Mouse (Mus musculus) myocyte (in vitro differentiated cells): Measurements from ENCODE around the gene Recql5. TPM values are rescaled to one million over a fixed set of nuclear protein-coding genes. Genes with fewer than 3 reads are reported as not detected.
A peak's percentile ranks its signal among the peaks of the same experiment; 100 is the strongest.

ENCODE experiments used
- H3K27me3 ChIP-seq: one replicate; pipeline ENCODE4 v1.6.1; 2011; ENCODE audit not compliant: control insufficient read depth, insufficient read depth, insufficient read length
- H3K36me3 ChIP-seq: one replicate; pipeline ENCODE4 v1.6.1; 2011; ENCODE audit not compliant: control insufficient read depth, insufficient read depth
- H3K4me2 ChIP-seq: one replicate; pipeline ENCODE4 v1.6.1; 2011; ENCODE audit warnings: low read depth, control low read depth
- H3K4me3 ChIP-seq: one replicate; pipeline ENCODE4 v1.5.1; 2011; ENCODE audit warnings: mild to moderate bottlenecking, control low read depth, moderate library complexity
- H3K79me2 ChIP-seq: one replicate; pipeline ENCODE4 v1.6.1; 2011; ENCODE audit not compliant: control insufficient read depth, insufficient read depth
- H3ac ChIP-seq: one replicate; pipeline ENCODE4 v1.6.1; 2011; ENCODE audit not compliant: control insufficient read depth, insufficient read length
- CEBPB ChIP-seq: IDR thresholded peaks from 2 replicates; pipeline ENCODE4 v1.6.1; 2011; ENCODE audit warnings: mild to moderate bottlenecking, moderate library complexity; ENCODE audit not compliant: poor library complexity, insufficient read depth, severe bottlenecking
- E2F4 ChIP-seq: IDR thresholded peaks from one replicate; pipeline ENCODE4 v1.6.1; 2011; ENCODE audit warnings: mild to moderate bottlenecking, control low read depth, moderate library complexity; ENCODE audit not compliant: insufficient read depth
- MAX ChIP-seq: IDR thresholded peaks from one replicate; pipeline ENCODE4 v1.6.1; 2011; ENCODE audit warnings: low read depth, mild to moderate bottlenecking, control low read depth
- MYOD1 ChIP-seq, 3 experiments: IDR thresholded peaks; one replicate each; pipeline ENCODE4 v1.6.1; 2011; ENCODE audit warnings: control low read depth in 2 of 3, low read depth in 2 of 3, mild to moderate bottlenecking in 2 of 3, moderate library complexity in 1 of 3; ENCODE audit not compliant: insufficient read length in 2 of 3, control insufficient read depth in 1 of 3
- MYOG ChIP-seq, 3 experiments: IDR thresholded peaks; one replicate each; pipeline ENCODE4 v1.6.1; 2011; ENCODE audit warnings: control low read depth in 2 of 3, low read depth in 2 of 3, mild to moderate bottlenecking in 2 of 3; ENCODE audit not compliant: insufficient read length in 2 of 3, control insufficient read depth in 1 of 3, insufficient read depth in 1 of 3
- POLR2A ChIP-seq: IDR thresholded peaks from one replicate; pipeline ENCODE4 v1.6.1; 2011; ENCODE audit warnings: low read depth, mild to moderate bottlenecking, control low read depth, moderate library complexity; ENCODE audit not compliant: insufficient read length
- POLR2AphosphoS2 ChIP-seq: IDR thresholded peaks from one replicate; pipeline ENCODE4 v1.6.1; 2011; ENCODE audit warnings: low read depth, control low read depth; ENCODE audit not compliant: insufficient read length
- REST ChIP-seq: IDR thresholded peaks from one replicate; pipeline ENCODE4 v1.6.1; 2011; ENCODE audit warnings: mild to moderate bottlenecking, control low read depth, moderate library complexity; ENCODE audit not compliant: insufficient read depth, insufficient read length
- SRF ChIP-seq: IDR thresholded peaks from one replicate; pipeline ENCODE4 v1.6.1; 2011; ENCODE audit warnings: low read depth; ENCODE audit not compliant: control insufficient read depth, insufficient read length
- TCF12 ChIP-seq: IDR thresholded peaks from one replicate; pipeline ENCODE4 v1.6.1; 2011; ENCODE audit warnings: mild to moderate bottlenecking, control low read depth; ENCODE audit not compliant: poor library complexity, insufficient read depth, severe bottlenecking
- TCF3 ChIP-seq: IDR thresholded peaks from one replicate; pipeline ENCODE4 v1.6.1; 2011; ENCODE audit warnings: low read depth, control low read depth; ENCODE audit not compliant: insufficient read length
- USF1 ChIP-seq: IDR thresholded peaks from one replicate; pipeline ENCODE4 v1.6.1; 2011; ENCODE audit warnings: low read depth, mild to moderate bottlenecking, control low read depth, moderate library complexity
- polyA plus RNA-seq: library from polyadenylated mRNA; unstranded; fragments of >200 nt; fragmentation: generic; extraction: Trizol; gene quantifications from one replicate; pipeline ENCODE4 v1.2.1, GENCODE M21; 2012; ENCODE audit warnings: missing spikeins

Recql5 gene
- 13.1 TPM for polyA plus RNA-seq

DNA sequence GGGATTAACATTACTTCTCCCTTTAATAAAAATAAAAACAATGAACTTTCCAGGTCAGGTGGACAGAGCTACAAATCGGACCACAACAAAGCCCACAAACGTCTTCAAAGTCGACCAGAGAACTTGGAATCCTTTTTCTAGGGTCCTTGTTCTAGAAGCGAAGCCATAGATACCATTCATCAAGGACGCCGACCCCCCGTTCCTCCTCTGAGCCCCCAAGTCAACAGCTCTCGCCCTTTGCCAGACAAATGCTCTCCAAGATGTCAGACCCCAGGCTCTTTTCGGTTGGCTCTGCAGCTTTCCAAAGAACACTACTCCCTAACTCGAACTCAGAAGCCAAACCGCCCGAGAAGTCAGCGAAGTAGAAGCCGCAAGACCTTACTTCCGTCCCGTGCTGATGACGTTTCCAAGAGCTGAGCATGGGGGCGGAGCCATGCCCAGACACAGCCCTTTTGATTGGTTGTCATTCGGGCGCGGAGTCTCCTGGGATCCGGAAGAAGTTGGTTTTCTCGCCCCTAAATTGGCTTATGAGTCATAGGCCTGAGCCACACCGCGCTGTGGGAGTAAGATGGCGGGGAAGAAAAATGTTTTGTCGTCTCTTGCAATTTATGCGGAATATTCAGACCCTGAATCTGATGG is at the start of gene Recql5, which contains the start of gene Sap30bp:
Gene Recql5 (minus strand): TSS at position 370 of the 639 bp plus-strand sequence.
Gene Sap30bp (plus strand): TSS at position 175 of the 639 bp plus-strand sequence.
- Histone ChIP-seq H3K79me2 (peaks cover 48% of the 10 kb centered on the region), H3ac (peak within 1 kb of the TSS; percentile 8), H3K4me2 (peak within 1 kb of the TSS; percentile 88), H3K4me3 (peak within 1 kb of the TSS; percentile 79), H3K36me3 (peaks cover 22% of the 10 kb centered on the region), H3K27me3 (no peaks in the 10 kb centered on the region)
- TF ChIP-seq TCF3 = no peak
- TF ChIP-seq POLR2A = peak; percentile 16
- peak; percentile 18 for TF ChIP-seq POLR2AphosphoS2
- TF ChIP-seq REST = no peak
- TF ChIP-seq CEBPB = no peak
- TF ChIP-seq SRF = peak; percentile 93
- no peak for TF ChIP-seq MYOG (IDR thresholded peaks at IDR 0.05; ENCODE audit: control insufficient read depth in 1 of 3, insufficient read depth in 1 of 3, insufficient read length in 2 of 3, low read depth in 2 of 3)
- TF ChIP-seq TCF12 = no peak
- peak; percentile 5 for TF ChIP-seq MAX
- TF ChIP-seq USF1 = no peak
- no peak for TF ChIP-seq E2F4
- TF ChIP-seq MYOD1 (IDR thresholded peaks at IDR 0.05; ENCODE audit: control insufficient read depth in 1 of 3, insufficient read length in 2 of 3, low read depth in 2 of 3) = no peak

DNA sequence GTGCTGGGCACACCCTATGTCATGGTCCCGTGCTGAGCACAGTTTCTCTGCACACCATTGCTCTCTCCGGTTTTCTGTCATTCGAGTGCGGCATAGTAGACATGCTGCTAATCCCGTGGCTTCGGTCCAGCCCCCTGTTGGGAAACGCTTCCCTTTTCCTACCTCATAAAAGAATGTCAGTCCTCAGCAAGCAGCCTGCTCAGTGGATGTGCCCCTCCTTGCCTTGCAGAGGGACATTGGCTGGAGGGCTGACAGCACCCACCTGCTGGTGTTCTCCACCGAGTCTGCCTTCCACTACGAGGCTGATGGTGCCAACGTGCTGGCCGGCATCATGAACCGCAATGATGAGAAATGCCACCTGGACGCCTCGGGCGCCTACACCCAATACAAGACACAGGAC is 49.2 kb upstream of the Recql5 start:
- no peaks in the 10 kb centered on the region for H3K27me3 ChIP-seq
- H3K4me2 ChIP-seq = no peak overlapping the region
- no peaks in the 10 kb centered on the region for H3K79me2 ChIP-seq
- TF ChIP-seq E2F4 = no peak
- TF ChIP-seq SRF = no peak
- TF ChIP-seq USF1 = no peak
- TF ChIP-seq MYOG (IDR thresholded peaks at IDR 0.05; ENCODE audit: control insufficient read depth in 1 of 3, insufficient read depth in 1 of 3, insufficient read length in 2 of 3, low read depth in 2 of 3) = no peak
- TF ChIP-seq REST = no peak
- no peak for TF ChIP-seq TCF3
- TF ChIP-seq CEBPB = no peak
- no peak for TF ChIP-seq POLR2AphosphoS2
- TF ChIP-seq MYOD1 (IDR thresholded peaks at IDR 0.05; ENCODE audit: control insufficient read depth in 1 of 3, insufficient read length in 2 of 3, low read depth in 2 of 3) = no peak
- TF ChIP-seq POLR2A = no peak
- no peak for TF ChIP-seq MAX
- TF ChIP-seq TCF12 = no peak
- no peak overlapping the region for H3K4me3 ChIP-seq
- H3K36me3 ChIP-seq = no peaks in the 10 kb centered on the region
- no peak overlapping the region for H3ac ChIP-seq

DNA sequence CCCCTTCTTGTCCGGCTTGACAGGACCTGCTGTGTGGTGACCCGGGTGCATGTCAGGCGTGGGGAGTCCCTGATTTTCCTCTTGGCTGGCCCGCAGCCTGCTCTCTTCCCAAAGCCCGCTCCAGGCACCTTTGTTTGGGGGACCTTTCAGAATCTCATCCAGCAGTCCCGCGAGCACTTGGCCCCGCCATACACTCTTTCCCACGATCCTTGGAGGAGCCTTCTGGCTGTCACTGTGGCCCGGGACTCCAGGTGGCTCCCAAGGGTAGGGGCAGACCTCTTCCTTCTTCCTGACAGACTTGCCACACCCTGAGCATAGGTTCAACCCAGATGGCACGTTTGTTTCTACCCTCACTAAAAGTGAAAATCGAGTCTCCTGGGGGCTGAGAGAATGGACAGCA is 42.3 kb upstream of the Recql5 start:
- H3K4me2 ChIP-seq = no peak overlapping the region
- H3K27me3 ChIP-seq = no peaks in the 10 kb centered on the region
- no peak overlapping the region for H3K4me3 ChIP-seq
- no peak overlapping the region for H3ac ChIP-seq
- no peak for TF ChIP-seq E2F4
- no peak for TF ChIP-seq MYOG (IDR thresholded peaks at IDR 0.05; ENCODE audit: control insufficient read depth in 1 of 3, insufficient read depth in 1 of 3, insufficient read length in 2 of 3, low read depth in 2 of 3)
- no peak for TF ChIP-seq REST
- TF ChIP-seq SRF = no peak
- no peak for TF ChIP-seq POLR2A
- TF ChIP-seq MYOD1 (IDR thresholded peaks at IDR 0.05; ENCODE audit: control insufficient read depth in 1 of 3, insufficient read length in 2 of 3, low read depth in 2 of 3) = no peak
- no peak for TF ChIP-seq TCF3
- no peak for TF ChIP-seq POLR2AphosphoS2
- H3K36me3 ChIP-seq = no peaks in the 10 kb centered on the region
- no peaks in the 10 kb centered on the region for H3K79me2 ChIP-seq

DNA sequence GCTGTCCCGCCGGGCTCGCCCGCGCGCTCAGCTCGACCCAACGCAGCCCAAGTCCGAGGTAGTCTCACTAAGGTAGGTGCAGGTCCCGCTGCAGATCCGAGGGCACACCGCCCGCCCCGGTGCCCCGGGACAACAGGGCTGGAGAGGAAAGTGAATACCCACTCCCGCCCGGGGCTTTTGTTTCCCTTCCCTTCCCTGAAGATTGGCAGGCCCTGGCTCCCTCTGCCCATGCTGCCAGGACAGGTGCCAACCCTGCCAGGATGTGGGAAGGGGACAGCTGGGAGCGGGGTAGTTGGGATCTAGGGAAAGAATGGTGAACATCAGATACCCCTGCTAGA is 41.8 kb upstream of the Recql5 start:
- Histone ChIP-seq H3K27me3 (no peaks in the 10 kb centered on the region), H3K36me3 (no peaks in the 10 kb centered on the region), H3K79me2 (no peaks in the 10 kb centered on the region), H3K4me2 (no peak overlapping the region), H3K4me3 (no peak overlapping the region), H3ac (no peak overlapping the region)
- TF ChIP-seq SRF = no peak
- TF ChIP-seq USF1 = no peak
- no peak for TF ChIP-seq TCF3
- TF ChIP-seq MAX = no peak
- TF ChIP-seq REST = no peak
- TF ChIP-seq MYOD1 (IDR thresholded peaks at IDR 0.05; ENCODE audit: control insufficient read depth in 1 of 3, insufficient read length in 2 of 3, low read depth in 2 of 3) = no peak
- no peak for TF ChIP-seq MYOG (IDR thresholded peaks at IDR 0.05; ENCODE audit: control insufficient read depth in 1 of 3, insufficient read depth in 1 of 3, insufficient read length in 2 of 3, low read depth in 2 of 3)
- TF ChIP-seq TCF12 = no peak
- no peak for TF ChIP-seq CEBPB
- TF ChIP-seq POLR2AphosphoS2 = no peak
- TF ChIP-seq POLR2A = no peak
- no peak for TF ChIP-seq E2F4
